ENCODE assay signal across 8 mouse cellular contexts in genomic region chr2:174330616-174331191, GRCm38 (mm10). TPM values are rescaled to one million over a fixed set of nuclear protein-coding genes. Genes with fewer than 3 reads are reported as not detected.
DNase-seq lines count a peak whose midpoint lies in the region; ATAC-seq and TF ChIP-seq lines count a peak whose summit lies in the region.

No protein-coding gene starts in this region.

- H3K9ac ChIP-seq in embryonic facial prominence, embryonic 13.5 days = peak overlapping the region; percentile 100
- H3K9ac ChIP-seq in liver, embryonic 14.5 days (replicated peaks) = peak overlapping the region; percentile 80
- H3K9ac ChIP-seq in stomach, postnatal 0 days (ENCODE audit: low read length) = peak overlapping the region; percentile 99

- peak overlapping the region; percentile 99 for H3K27ac ChIP-seq in embryonic facial prominence, embryonic 13.5 days
- H3K27ac ChIP-seq in kidney, adult 2 months (ENCODE audit: insufficient read depth, low read depth, low read length) = peak overlapping the region; percentile 99
- peak overlapping the region; percentile 32 for H3K27ac ChIP-seq in liver, embryonic 14.5 days
- peak overlapping the region; percentile 99 for H3K27ac ChIP-seq in stomach, postnatal 0 days (replicated peaks)

- peaks cover 41% of the 10 kb centered on the region for H3K4me1 ChIP-seq in embryonic facial prominence, embryonic 13.5 days
- H3K4me1 ChIP-seq in kidney, adult 2 months (ENCODE audit: control insufficient read depth, insufficient read depth, low read length) = peaks cover 10% of the 10 kb centered on the region
- H3K4me1 ChIP-seq in liver, embryonic 14.5 days (replicated peaks; ENCODE audit: control insufficient read depth in 2 of 2, insufficient read depth in 2 of 2, low read length in 1 of 2) = peaks cover 21 to 23% of the 10 kb centered on the region in 2 experiments
- peaks cover 8% of the 10 kb centered on the region; the same call in 1 of the 2 replicates for H3K4me1 ChIP-seq in stomach, postnatal 0 days (replicated peaks; ENCODE audit: control insufficient read depth, insufficient read depth)

- ATAC-seq in embryonic facial prominence, embryonic 13.5 days (ENCODE audit: insufficient number of reproducible peaks, insufficient read depth, low FRiP score, low TSS enrichment, low read depth) = no peak
- peak; percentile 51 for ATAC-seq in liver, embryonic 14.5 days (ENCODE audit: insufficient read depth)
- peak; percentile 54 for ATAC-seq in stomach, postnatal 0 days (ENCODE audit: low FRiP score, low TSS enrichment)

- peak overlapping the region; percentile 72 for H3K4me2 ChIP-seq in embryonic facial prominence, embryonic 13.5 days
- peak overlapping the region; percentile 98 for H3K4me2 ChIP-seq in liver, embryonic 14.5 days (ENCODE audit: low read depth)
- peak overlapping the region; percentile 67 for H3K4me2 ChIP-seq in stomach, postnatal 0 days (replicated peaks; ENCODE audit: low read depth)

- no peak for TF ChIP-seq EP300 in liver, embryonic 14.5 days (IDR thresholded peaks at IDR 0.05; ENCODE audit: low read depth)
- no peak for TF ChIP-seq EP300 in stomach, postnatal 0 days (optimal IDR thresholded peaks at IDR 0.05)

- DNase-seq in B cell, adult 2 months = peak; percentile 82 to 85
- peak; percentile 81 for DNase-seq in adrenal gland, postnatal 25 days
- DNase-seq in heart, adult 8-10 months (ENCODE audit: low spot score) = peak; percentile 63
- peak; percentile 79 for DNase-seq in kidney, adult 2 months
- peak in 1 of 3 experiments; percentile 38 for DNase-seq in liver, embryonic 14.5 days (ENCODE audit: low read depth in 3 of 3, low spot score in 3 of 3)
- peak; percentile 77 to 80 for DNase-seq in natural killer cell, adult 2 months (ENCODE audit: low spot score in 2 of 2)
- DNase-seq in stomach, postnatal 0 days (ENCODE audit: low spot score) = peak; percentile 86

- TF ChIP-seq CTCF in kidney, adult 2 months (conservative IDR thresholded peaks at IDR 0.05; ENCODE audit: insufficient read depth, insufficient read length, low read depth, low read length) = no peak
- TF ChIP-seq CTCF in liver, embryonic 14.5 days (IDR thresholded peaks at IDR 0.05; ENCODE audit: low read depth) = peak; percentile 16; the same call in 1 of the 2 replicates
- TF ChIP-seq CTCF in stomach, postnatal 0 days (IDR thresholded peaks at IDR 0.05; ENCODE audit: low read depth) = peak; percentile 38

- no peak for TF ChIP-seq POLR2A in kidney, adult 2 months (IDR thresholded peaks at IDR 0.05; ENCODE audit: low read depth, low read length)

- peak overlapping the region; percentile 83 for H3K4me3 ChIP-seq in embryonic facial prominence, embryonic 13.5 days
- peak overlapping the region; percentile 99 for H3K4me3 ChIP-seq in kidney, adult 2 months (ENCODE audit: insufficient read depth, low read depth, low read length)
- peak overlapping the region; percentile 68 to 91 for H3K4me3 ChIP-seq in liver, embryonic 14.5 days (ENCODE audit: insufficient read depth in 1 of 2, low read depth in 2 of 2, low read length in 2 of 2)
- H3K4me3 ChIP-seq in stomach, postnatal 0 days (ENCODE audit: low read depth, low read length) = peak overlapping the region; percentile 97

- 0% methylated on average over 42 of the region's 48 CpGs for WGBS in embryonic facial prominence, embryonic 13.5 days
- 2% methylated on average over 47 of the region's 48 CpGs for WGBS in kidney, adult 2 months
- WGBS in liver, embryonic 14.5 days (ENCODE audit: insufficient replicate concordance) = under 1% methylated on average over 47 of the region's 48 CpGs
- 1% methylated on average over 34 of the region's 48 CpGs for WGBS in stomach, postnatal 0 days

- H3K27me3 ChIP-seq in embryonic facial prominence, embryonic 13.5 days = no peaks in the 10 kb centered on the region
- H3K27me3 ChIP-seq in kidney, adult 2 months (replicated peaks; ENCODE audit: control insufficient read depth, insufficient read depth, low read length) = no peaks in the 10 kb centered on the region; the same call in 1 of the 2 replicates
- H3K27me3 ChIP-seq in liver, embryonic 14.5 days (ENCODE audit: control insufficient read depth, insufficient read depth, low read length) = no peaks in the 10 kb centered on the region
- H3K27me3 ChIP-seq in stomach, postnatal 0 days (ENCODE audit: control insufficient read depth, insufficient read depth, low read length) = no peaks in the 10 kb centered on the region

- H3K9me3 ChIP-seq in embryonic facial prominence, embryonic 13.5 days = peaks cover 3% of the 10 kb centered on the region; the same call in 1 of the 2 replicates
- no peaks in the 10 kb centered on the region for H3K9me3 ChIP-seq in liver, embryonic 14.5 days (ENCODE audit: control insufficient read depth, low read length)
- H3K9me3 ChIP-seq in stomach, postnatal 0 days (ENCODE audit: control insufficient read depth, low read length) = no peaks in the 10 kb centered on the region

- 0 out of 2 replicates have a peak, but pooled peaks cover 9% of the 10 kb centered on the region for H3K36me3 ChIP-seq in embryonic facial prominence, embryonic 13.5 days
- no peaks in the 10 kb centered on the region for H3K36me3 ChIP-seq in kidney, adult 2 months (ENCODE audit: control insufficient read depth, insufficient read depth, low read length)
- H3K36me3 ChIP-seq in liver, embryonic 14.5 days (replicated peaks; ENCODE audit: control insufficient read depth, insufficient read depth, low read depth) = no peaks in the 10 kb centered on the region; the same call in none of the 2 replicates
- no peaks in the 10 kb centered on the region; the same call in 1 of the 2 replicates for H3K36me3 ChIP-seq in stomach, postnatal 0 days (ENCODE audit: control insufficient read depth, insufficient read depth, low read length)

RNA-seq across cellular contexts. Expression of gene Gm20721, which starts 15.8 kb away (rescaled TPM):
- total RNA-seq in adrenal gland, postnatal 25 days (2021) = 2.1 and 2.4 TPM in 2 replicates
- 17.1 and 20.3 TPM in 2 replicates for polyA plus RNA-seq in embryonic facial prominence, embryonic 13.5 days (2015; fragmentation: Nextera tagmentation; extraction: Ambion mirVana)
- total RNA-seq in heart, adult 8-10 months (2022) = 1 to 10 TPM; 1.3 to 1.7 (median 1.5) TPM
- not detected in 2 replicates for polyA plus RNA-seq in kidney, adult 2 months (2012; rRNA removed)
- polyA plus RNA-seq in liver, embryonic 14.5 days (2012; rRNA removed) = 0.14 and 0.74 TPM in 2 replicates
- 0.64 and 0.88 TPM in 2 replicates for polyA plus RNA-seq in liver, embryonic 14.5 days (2014; fragmentation: Nextera tagmentation; extraction: Ambion mirVana)
- polyA plus RNA-seq in stomach, postnatal 0 days (2015; fragmentation: Nextera tagmentation; extraction: Ambion mirVana) = 5.8 and 7.9 TPM in 2 replicates

RNA-seq across cellular contexts. Expression of gene Gnas, which starts 46.6 kb away (rescaled TPM):
- 2,468 and 2,497 TPM in 2 replicates for total RNA-seq in adrenal gland, postnatal 25 days (2021)
- polyA plus RNA-seq in embryonic facial prominence, embryonic 13.5 days (2015; fragmentation: Nextera tagmentation; extraction: Ambion mirVana) = 1,664 and 1,723 TPM in 2 replicates
- 1,000 to 10,000 TPM; 1,172 to 1,307 (median 1,221) TPM for total RNA-seq in heart, adult 8-10 months (2022)
- polyA plus RNA-seq in kidney, adult 2 months (2012; rRNA removed) = 872 and 1,035 TPM in 2 replicates
- polyA plus RNA-seq in liver, embryonic 14.5 days (2012; rRNA removed) = 231 and 302 TPM in 2 replicates
- 286 and 331 TPM in 2 replicates for polyA plus RNA-seq in liver, embryonic 14.5 days (2014; fragmentation: Nextera tagmentation; extraction: Ambion mirVana)
- 890 and 920 TPM in 2 replicates for polyA plus RNA-seq in stomach, postnatal 0 days (2015; fragmentation: Nextera tagmentation; extraction: Ambion mirVana)

Comparison
In these comparisons a context has a peak if more than half of its experiments do, and no peak if none do; other contexts are left out.
1. H3K27ac ChIP-seq: peak in every context shown above with its lines; median percentile 99 in embryonic facial prominence, embryonic 13.5 days; 99 in kidney, adult 2 months; 99 in stomach, postnatal 0 days; 32 in liver, embryonic 14.5 days.